Mouse (Mus musculus) lung, adult 2 months (tissue): ENCODE measurements around the gene Tpte.

ENCODE experiments used
- CTCF ChIP-seq: fragments of 200-500 bp; IDR thresholded peaks from 2 replicates; pipeline ENCODE4 v1.5.1; 2011; ENCODE audit warnings: mild to moderate bottlenecking, low read length, control low read depth; ENCODE audit not compliant: insufficient read depth
- POLR2A ChIP-seq: fragments of 200-500 bp; IDR thresholded peaks from 2 replicates; pipeline ENCODE4 v1.6.1; 2011; ENCODE audit warnings: low read depth, mild to moderate bottlenecking, control low read depth, low read length, borderline replicate concordance; ENCODE audit errors: extremely low read depth

GRCm38 (mm10) chr8:22265194-22265593 is 18.0 kb upstream of the Tpte start:
- TF ChIP-seq CTCF (no peak), POLR2A (no peak)
